Mouse (Mus musculus): ENCODE measurements at regions not wholly inside any gene's neighbourhood (a gene's known extent, or its start where the extent isn't known, plus 50 kb on each side); places are given as distances from the start of the nearest gene placed in this dataset.

- TF ChIP-seq GATA1 (IDR thresholded peaks at IDR 0.05; ENCODE audit: borderline replicate concordance, low read length) (no peak), FLI1 (IDR thresholded peaks at IDR 0.05; ENCODE audit: low read length) (no peak)
Observed at GRCm38 (mm10) chr4:106169466-106169865, 146.5 kb upstream of the Usp24 start.

All from megakaryocyte, embryonic 14.5 days (primary cell).